In the genomic region with DNA sequence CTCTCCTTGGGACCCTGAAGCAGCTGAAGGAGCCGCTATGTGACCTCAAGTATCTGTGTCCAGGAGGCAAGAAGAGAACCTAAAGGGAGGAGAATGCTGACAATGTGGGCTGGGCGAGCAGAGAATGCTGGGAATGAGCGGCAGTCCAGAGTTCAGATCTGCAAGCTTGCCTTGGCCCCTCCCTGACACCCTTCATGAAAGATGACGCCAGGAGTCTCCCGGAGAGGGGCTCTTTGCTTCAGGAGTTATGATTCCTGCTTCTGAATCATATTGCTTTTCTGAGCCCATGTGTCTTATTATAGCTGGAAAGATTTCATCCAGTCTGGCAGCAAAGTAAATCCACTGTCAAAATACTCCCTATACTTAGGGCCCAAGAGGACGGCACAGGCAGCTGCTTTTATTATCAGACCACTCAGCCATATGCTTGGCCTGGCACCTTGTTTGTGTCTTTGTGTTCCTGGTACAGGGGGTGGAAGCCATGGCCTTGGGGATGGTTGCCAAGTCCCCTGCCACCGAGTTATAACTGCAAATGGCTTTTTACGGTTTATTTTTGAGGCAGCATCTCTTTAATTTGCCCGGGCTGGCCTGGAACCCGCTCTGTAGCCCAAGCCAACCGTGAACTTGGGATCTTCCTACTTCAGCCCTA, we compare ENCODE assay signal across 11 mouse cellular contexts. TPM values are rescaled to one million over a fixed set of nuclear protein-coding genes. Genes with fewer than 3 reads are reported as not detected.
DNase-seq lines count a peak whose midpoint lies in the region; ATAC-seq and TF ChIP-seq lines count a peak whose summit lies in the region.
"Had no signal": no experiment of that assay in that cellular context is flagged by ENCODE, and none has a peak within 500 bp of the region (broad histone marks: within the 10 kb centered on the region; RNA-seq: fewer than 3 reads in every experiment).

No protein-coding gene starts in this region.

- H3K36me3 ChIP-seq in kidney, embryonic 14.5 days (ENCODE audit: control insufficient read depth, insufficient read depth, low read length), result no peaks in the 10 kb centered on the region
- H3K36me3 ChIP-seq in embryonic facial prominence, embryonic 13.5 days, result no peaks in the 10 kb centered on the region
- H3K36me3 ChIP-seq in kidney, postnatal 0 days (ENCODE audit: insufficient read depth, low read length), result no peaks in the 10 kb centered on the region
- H3K36me3 ChIP-seq: midbrain, embryonic 15.5 days had no signal

- no peak overlapping the region for H3K9ac ChIP-seq in kidney, embryonic 14.5 days (ENCODE audit: low read depth, low read length)
- H3K9ac ChIP-seq in embryonic facial prominence, embryonic 13.5 days, result 0 out of 2 replicates have a peak overlapping the region, but pooled peaks have one; percentile 44
- no peak overlapping the region for H3K9ac ChIP-seq in kidney, postnatal 0 days (ENCODE audit: low read depth, low read length)
- H3K9ac ChIP-seq: midbrain, embryonic 15.5 days had no signal

- peak; percentile 61 for DNase-seq in kidney, adult 18-20 months
- peak; percentile 66 for DNase-seq in NIH3T3 (ENCODE audit: low read depth)
- DNase-seq in kidney, postnatal 0 days (ENCODE audit: low spot score), result peak; percentile 36
- DNase-seq in urinary bladder, postnatal 10 days (ENCODE audit: low spot score), result no peak
- DNase-seq in right cerebral cortex, postnatal 4 days, result no peak
- DNase-seq: cerebellum, adult 18-20 months; thymus, postnatal 25 days had no signal

- 66% methylated on average over 11 of the region's 11 CpGs for WGBS in kidney, embryonic 14.5 days
- 52% methylated on average over 11 of the region's 11 CpGs for WGBS in embryonic facial prominence, embryonic 13.5 days
- WGBS in kidney, postnatal 0 days, result 48% methylated on average over 11 of the region's 11 CpGs

- TF ChIP-seq CTCF in kidney, postnatal 0 days (IDR thresholded peaks at IDR 0.05; ENCODE audit: low read depth), result no peak

- H3K27me3 ChIP-seq in kidney, embryonic 14.5 days (ENCODE audit: control insufficient read depth, insufficient read depth, low read length), result no peaks in the 10 kb centered on the region
- H3K27me3 ChIP-seq in embryonic facial prominence, embryonic 13.5 days, result no peaks in the 10 kb centered on the region
- H3K27me3 ChIP-seq in kidney, postnatal 0 days (ENCODE audit: insufficient read depth, low read length), result no peaks in the 10 kb centered on the region
- H3K27me3 ChIP-seq: midbrain, embryonic 15.5 days; Patski had no signal

- no peak overlapping the region for H3K4me3 ChIP-seq in kidney, embryonic 14.5 days (ENCODE audit: low read length)
- H3K4me3 ChIP-seq in embryonic facial prominence, embryonic 13.5 days, result no peak overlapping the region
- no peak overlapping the region for H3K4me3 ChIP-seq in kidney, postnatal 0 days (replicated peaks; ENCODE audit: low read depth, low read length)
- H3K4me3 ChIP-seq: midbrain, embryonic 15.5 days had no signal

- no peak overlapping the region for H3K4me2 ChIP-seq in kidney, embryonic 14.5 days (replicated peaks; ENCODE audit: low read depth, low read length)
- no peak overlapping the region for H3K4me2 ChIP-seq in embryonic facial prominence, embryonic 13.5 days
- no peak overlapping the region for H3K4me2 ChIP-seq in kidney, postnatal 0 days (ENCODE audit: low read length)
- H3K4me2 ChIP-seq: midbrain, embryonic 15.5 days had no signal

- H3K27ac ChIP-seq in kidney, embryonic 14.5 days (ENCODE audit: low read depth, low read length), result no peak overlapping the region
- peak overlapping the region; percentile 48 for H3K27ac ChIP-seq in embryonic facial prominence, embryonic 13.5 days
- H3K27ac ChIP-seq in kidney, postnatal 0 days, result no peak overlapping the region
- H3K27ac ChIP-seq: midbrain, embryonic 15.5 days had no signal

- no peak for ATAC-seq in kidney, embryonic 14.5 days (ENCODE audit: low FRiP score, low TSS enrichment)
- no peak for ATAC-seq in embryonic facial prominence, embryonic 13.5 days (ENCODE audit: insufficient number of reproducible peaks, insufficient read depth, low FRiP score, low TSS enrichment, low read depth)
- ATAC-seq in kidney, postnatal 0 days (replicated peaks; ENCODE audit: low FRiP score, low read depth), result no peak
- ATAC-seq: midbrain, embryonic 15.5 days; Patski had no signal

- no peaks in the 10 kb centered on the region for H3K9me3 ChIP-seq in kidney, embryonic 14.5 days (ENCODE audit: control insufficient read depth, low read length)
- no peaks in the 10 kb centered on the region for H3K9me3 ChIP-seq in embryonic facial prominence, embryonic 13.5 days
- H3K9me3 ChIP-seq in kidney, postnatal 0 days (replicated peaks; ENCODE audit: low read length), result no peaks in the 10 kb centered on the region
- H3K9me3 ChIP-seq: midbrain, embryonic 15.5 days had no signal

- no peaks in the 10 kb centered on the region for H3K4me1 ChIP-seq in kidney, embryonic 14.5 days (ENCODE audit: control insufficient read depth, insufficient read depth, low read length)
- H3K4me1 ChIP-seq in embryonic facial prominence, embryonic 13.5 days, result peaks cover 5% of the 10 kb centered on the region; the same call in 1 of the 2 replicates
- H3K4me1 ChIP-seq in kidney, postnatal 0 days (replicated peaks; ENCODE audit: insufficient read depth, low read length), result no peaks in the 10 kb centered on the region
- H3K4me1 ChIP-seq: midbrain, embryonic 15.5 days had no signal

RNA-seq across cellular contexts. Expression of gene Grb2, which starts 25.8 kb away (rescaled TPM):
- polyA plus RNA-seq in kidney, embryonic 14.5 days (2014; fragmentation: Nextera tagmentation; extraction: Ambion mirVana), result 47.7 and 53.0 TPM in 2 replicates
- polyA plus RNA-seq in embryonic facial prominence, embryonic 13.5 days (2015; fragmentation: Nextera tagmentation; extraction: Ambion mirVana), result 77.7 and 108 TPM in 2 replicates
- 69.9 and 72.8 TPM in 2 replicates for polyA plus RNA-seq in kidney, postnatal 0 days (2015; fragmentation: Nextera tagmentation; extraction: Ambion mirVana)

RNA-seq across cellular contexts. Expression of gene Tmem94, which starts 31.1 kb away (rescaled TPM):
- 12.4 and 19.9 TPM in 2 replicates for polyA plus RNA-seq in kidney, embryonic 14.5 days (2014; fragmentation: Nextera tagmentation; extraction: Ambion mirVana)
- 24.8 and 24.9 TPM in 2 replicates for polyA plus RNA-seq in embryonic facial prominence, embryonic 13.5 days (2015; fragmentation: Nextera tagmentation; extraction: Ambion mirVana)
- 19.6 TPM in 2 replicates for polyA plus RNA-seq in kidney, postnatal 0 days (2015; fragmentation: Nextera tagmentation; extraction: Ambion mirVana)

Comparison
In these comparisons a context has a peak if more than half of its experiments do, and no peak if none do; other contexts are left out.
1. DNase-seq: peak in kidney, adult 18-20 months (single experiment), NIH3T3 (single experiment) and kidney, postnatal 0 days (single experiment); none in urinary bladder, postnatal 10 days (single experiment) and right cerebral cortex, postnatal 4 days (single experiment).